Mouse (Mus musculus) heart, adult 2 months (tissue): ENCODE measurements at regions not wholly inside any gene's neighbourhood (a gene's known extent, or its start where the extent isn't known, plus 50 kb on each side); places are given as distances from the start of the nearest gene placed in this dataset.
"Not testable (repeated sequence)": the region's sequence is repeated elsewhere in the genome, so short reads cannot be mapped to it uniquely, and the experiment has no call there.

Experiments
- DNase-seq, 2 experiments: peaks; one replicate each; pipeline ENCODE4 v3.0.0; 2021
- H3K27ac ChIP-seq: fragments of 200-600 bp; 2 replicates; pipeline ENCODE4 v1.8.1; 2022
- H3K27me3 ChIP-seq: fragments of 200-500 bp; 2 replicates; pipeline ENCODE4 v1.6.1; 2012; ENCODE audit warnings: mild to moderate bottlenecking, low read length, inconsistent platforms, mixed read lengths; ENCODE audit not compliant: control insufficient read depth, insufficient read depth
- H3K36me3 ChIP-seq: fragments of 200-500 bp; 2 replicates; pipeline ENCODE4 v1.6.1; 2012; ENCODE audit warnings: low read length, inconsistent platforms; ENCODE audit not compliant: control insufficient read depth, insufficient read depth
- H3K4me1 ChIP-seq: fragments of 200-500 bp; 2 replicates; pipeline ENCODE4 v1.6.1; 2011; ENCODE audit warnings: low read length; ENCODE audit not compliant: control insufficient read depth, insufficient read depth
- H3K4me3 ChIP-seq: fragments of 200-600 bp; 2 replicates; pipeline ENCODE4 v1.8.1; 2022
- H3K79me2 ChIP-seq: fragments of 200-500 bp; replicated peaks from 2 replicates; pipeline ENCODE4 v1.6.1; 2012; ENCODE audit warnings: mild to moderate bottlenecking, inconsistent platforms, low read length, moderate library complexity, mixed read lengths; ENCODE audit not compliant: control insufficient read depth, insufficient read depth
- H3K9ac ChIP-seq: fragments of 200-500 bp; 2 replicates; pipeline ENCODE4 v1.6.1; 2012; ENCODE audit warnings: low read depth, mild to moderate bottlenecking, control low read depth, inconsistent platforms, low read length, mixed read lengths
- CTCF ChIP-seq: fragments of 200-600 bp; IDR thresholded peaks from 2 replicates; pipeline ENCODE4 v1.8.1; 2022; ENCODE audit warnings: antibody characterized with exemption, mild to moderate bottlenecking, moderate library complexity
- EP300 ChIP-seq: fragments of 200-500 bp; IDR thresholded peaks from 2 replicates; pipeline ENCODE4 v1.6.1; 2011; ENCODE audit warnings: low read depth, low read length, control low read depth; ENCODE audit not compliant: insufficient read depth
- POLR2A ChIP-seq: fragments of 200-500 bp; IDR thresholded peaks from 2 replicates; pipeline ENCODE4 v1.6.1; 2011; ENCODE audit warnings: mild to moderate bottlenecking, low read depth, low read length, control low read depth; ENCODE audit not compliant: insufficient read depth
- WGBS: fragments of 180-500 bp; shearing (Covaris S2); methylation state at CpG from one replicate; pipeline ENCODE4 v1.1.7; 2018; 5-methylcytosine and 5-hydroxymethylcytosine counted together
- intact Hi-C: fragments of 180-260 bp; cut with DNase I; formaldehyde crosslinking; loops from one replicate; pipeline ENCODE4 v1.15.1; 2025

DNA sequence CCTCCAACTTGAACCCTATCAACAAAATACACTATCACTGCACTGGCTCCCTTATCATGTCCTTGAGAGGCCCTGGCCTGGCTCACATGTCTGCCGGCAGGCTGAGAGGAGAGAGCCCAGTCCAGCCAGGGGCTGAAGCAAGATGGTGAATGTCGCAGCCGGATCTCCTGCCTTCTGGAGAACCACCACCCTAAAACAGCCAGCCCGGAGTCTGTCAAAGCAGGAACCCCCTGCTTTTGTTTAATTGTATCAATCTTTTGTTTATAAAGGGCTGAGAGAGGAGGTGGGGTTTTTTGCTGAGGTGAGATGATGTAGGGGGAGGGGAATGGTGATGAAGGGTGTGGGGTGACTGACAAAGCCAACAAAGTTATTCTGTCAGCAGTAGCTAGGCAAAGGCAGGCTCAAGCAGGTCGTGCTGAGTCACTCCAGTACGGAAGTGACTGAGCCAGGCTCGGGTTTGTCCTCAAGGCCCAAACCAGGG is 269.2 kb downstream of the Gxylt1 start:
- WGBS, result 16% methylated on average over 7 of the region's 7 CpGs

GRCm38 (mm10) chr15:93005186-93005585 is 269.8 kb downstream of the Gxylt1 start:
- intact Hi-C loops, H3K4me1 ChIP-seq, DNase-seq, H3K9ac ChIP-seq, H3K27me3 ChIP-seq, H3K36me3 ChIP-seq, H3K79me2 ChIP-seq, H3K4me3 ChIP-seq: not testable (repeated sequence)
- 90% methylated on average over 5 of the region's 5 CpGs for WGBS
- H3K27ac ChIP-seq, result peak overlapping the region; percentile 62
- peak; percentile 13; the same call in 1 of the 2 replicates for TF ChIP-seq CTCF

More for the DNA sequence above, 269.2 kb downstream of the Gxylt1 start:
- H3K36me3 ChIP-seq, result no peaks in the 10 kb centered on the region
- DNase-seq, result peak; percentile 47 to 63
- peak overlapping the region; percentile 62 for H3K27ac ChIP-seq
- H3K27me3 ChIP-seq, result no peaks in the 10 kb centered on the region
- H3K4me3 ChIP-seq, result no peak overlapping the region
- no peaks in the 10 kb centered on the region for H3K79me2 ChIP-seq
- H3K9ac ChIP-seq, result no peak overlapping the region
- no peaks in the 10 kb centered on the region for H3K4me1 ChIP-seq
- TF ChIP-seq EP300 (no peak), CTCF (no peak), POLR2A (0 out of 2 replicates have a peak, but pooled peaks have one; percentile 12)
- intact Hi-C loops, result no loop called here

DNA sequence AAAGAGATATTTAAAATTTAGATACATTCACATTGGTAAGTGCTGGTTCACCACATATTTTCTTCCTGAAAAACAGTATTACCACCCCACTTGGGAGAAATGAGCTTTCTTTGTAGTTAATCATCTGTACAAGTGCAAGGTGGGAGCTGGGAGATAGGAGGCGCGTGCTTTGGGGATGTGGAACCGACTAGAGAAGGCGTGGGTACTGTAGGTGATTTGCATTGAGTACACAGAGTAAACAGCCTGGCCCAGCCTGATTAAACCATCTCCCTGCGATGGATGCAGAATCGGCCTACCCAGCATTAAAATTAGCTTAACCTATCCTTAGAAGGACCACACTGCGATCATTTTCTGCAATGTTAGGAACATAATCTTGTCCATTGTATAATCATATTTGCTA is 270.4 kb downstream of the Gxylt1 start:
- Histone ChIP-seq H3K9ac (no peak overlapping the region), H3K36me3 (no peaks in the 10 kb centered on the region), H3K4me1 (no peaks in the 10 kb centered on the region), H3K4me3 (no peak overlapping the region), H3K27ac (no peak overlapping the region), H3K27me3 (no peaks in the 10 kb centered on the region), H3K79me2 (no peaks in the 10 kb centered on the region)
- WGBS, result 85% methylated on average over 7 of the region's 7 CpGs
- no peak for DNase-seq
- intact Hi-C loops, result no loop called here
- TF ChIP-seq POLR2A (no peak), EP300 (no peak), CTCF (no peak)

GRCm38 (mm10) chr15:93003233-93003632 is 271.7 kb downstream of the Gxylt1 start:
- Histone ChIP-seq H3K4me1 (no peaks in the 10 kb centered on the region), H3K27me3 (no peaks in the 10 kb centered on the region), H3K79me2 (no peaks in the 10 kb centered on the region), H3K4me3 (no peak overlapping the region), H3K27ac (no peak overlapping the region), H3K9ac (no peak overlapping the region), H3K36me3 (no peaks in the 10 kb centered on the region)
- WGBS, result 83% methylated on average over 3 of the region's 3 CpGs
- DNase-seq, result no peak
- TF ChIP-seq CTCF, result peak; percentile 48
- no peak for TF ChIP-seq POLR2A
- TF ChIP-seq EP300, result no peak
- intact Hi-C loops, result no loop called here

GRCm38 (mm10) chr15:93002002-93002904 is 272.7 kb downstream of the Gxylt1 start:
- 21% methylated on average over 25 of the region's 25 CpGs for WGBS
- no peaks in the 10 kb centered on the region for H3K27me3 ChIP-seq
- peak overlapping the region; percentile 54 for H3K9ac ChIP-seq
- H3K4me1 ChIP-seq, result no peaks in the 10 kb centered on the region
- H3K79me2 ChIP-seq, result no peaks in the 10 kb centered on the region
- H3K27ac ChIP-seq, result peak overlapping the region; percentile 60
- intact Hi-C loops, result no loop called here
- peak; percentile 8 to 22 for DNase-seq
- peak overlapping the region; percentile 30; the same call in 1 of the 2 replicates for H3K4me3 ChIP-seq
- H3K36me3 ChIP-seq, result no peaks in the 10 kb centered on the region
- TF ChIP-seq POLR2A (no peak), EP300 (no peak), CTCF (no peak)

- Histone ChIP-seq H3K4me1 (no peaks in the 10 kb centered on the region), H3K27ac (peak overlapping the region; percentile 60), H3K36me3 (no peaks in the 10 kb centered on the region), H3K9ac (peak overlapping the region; percentile 56; the same call in 1 of the 2 replicates), H3K27me3 (no peaks in the 10 kb centered on the region), H3K4me3 (peak overlapping the region; percentile 30; the same call in 1 of the 2 replicates), H3K79me2 (no peaks in the 10 kb centered on the region)
- no peak for TF ChIP-seq CTCF
- TF ChIP-seq EP300, result no peak
- TF ChIP-seq POLR2A, result no peak
- peak; percentile 14 to 19 for DNase-seq
- WGBS, result 4% methylated on average over 11 of the region's 11 CpGs
- intact Hi-C loops, result no loop called here
These were observed 273.5 kb downstream of the Gxylt1 start for GRCm38 (mm10) chr15:93001346-93002001.
